Mouse (Mus musculus) liver, adult 2 months (tissue): ENCODE measurements at regions not wholly inside any gene's neighbourhood (a gene's known extent, or its start where the extent isn't known, plus 50 kb on each side); places are given as distances from the start of the nearest gene placed in this dataset.

Experiments used
- CTCF ChIP-seq: fragments of 200-500 bp; IDR thresholded peaks from 2 replicates; pipeline ENCODE4 v1.5.1; 2011; ENCODE audit warnings: low read depth, low read length, control low read depth
- POLR2A ChIP-seq: fragments of 200-500 bp; IDR thresholded peaks from 2 replicates; pipeline ENCODE4 v1.6.1; 2011; ENCODE audit warnings: low read length, control low read depth; ENCODE audit not compliant: insufficient read depth; ENCODE audit errors: extremely low read depth

DNA sequence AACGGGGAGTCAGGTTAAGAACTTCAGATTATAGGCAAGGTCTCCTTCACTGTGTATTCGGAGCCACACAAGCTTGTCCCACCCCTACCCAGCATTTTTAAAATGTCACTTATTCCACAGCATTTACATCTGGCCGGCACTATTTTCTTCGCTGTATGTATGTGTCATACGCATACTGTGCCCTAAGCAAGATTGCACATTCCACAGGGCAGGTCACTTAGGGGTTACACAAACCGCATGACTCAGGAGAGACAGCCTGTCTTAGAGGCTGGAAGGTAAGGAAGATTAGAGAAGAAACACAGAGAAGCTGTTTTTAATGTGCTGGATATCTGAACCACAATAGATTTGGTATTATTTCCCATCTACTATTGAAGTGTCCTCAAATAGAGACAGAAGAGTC lies 86.6 kb upstream of the Teddm2 start:
- TF ChIP-seq POLR2A (no peak), CTCF (no peak)
